Mouse (Mus musculus) lung, postnatal 36 days (tissue): Measurements from ENCODE around the gene Trpt1.
A peak's percentile ranks its signal among the peaks of the same experiment; 100 is the strongest.

Source experiments
- DNase-seq: peaks from one replicate; pipeline ENCODE4 v3.0.0; 2022; ENCODE audit warnings: mixed read lengths

Gene Trpt1

DNA sequence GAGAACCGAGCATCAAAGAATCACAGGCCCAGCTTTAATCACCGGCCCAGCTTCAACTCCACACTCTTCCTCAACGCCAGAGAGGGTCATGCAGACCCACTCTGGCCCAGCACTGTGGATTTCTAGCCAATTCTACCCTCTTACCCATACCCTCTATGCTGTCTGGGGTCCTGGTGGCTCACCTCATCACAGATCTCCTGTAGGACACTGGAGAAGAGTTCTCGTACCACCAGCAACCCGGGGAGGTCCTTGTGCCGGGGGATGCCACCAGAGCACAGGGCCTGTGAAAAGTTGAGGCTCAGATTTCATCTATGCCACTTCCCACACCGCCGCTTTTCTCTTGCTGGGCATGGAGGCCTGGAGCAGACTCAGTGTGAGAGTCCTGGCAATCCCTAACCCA, 1.4 kb upstream of the Trpt1 start:
- no peak for DNase-seq

DNA sequence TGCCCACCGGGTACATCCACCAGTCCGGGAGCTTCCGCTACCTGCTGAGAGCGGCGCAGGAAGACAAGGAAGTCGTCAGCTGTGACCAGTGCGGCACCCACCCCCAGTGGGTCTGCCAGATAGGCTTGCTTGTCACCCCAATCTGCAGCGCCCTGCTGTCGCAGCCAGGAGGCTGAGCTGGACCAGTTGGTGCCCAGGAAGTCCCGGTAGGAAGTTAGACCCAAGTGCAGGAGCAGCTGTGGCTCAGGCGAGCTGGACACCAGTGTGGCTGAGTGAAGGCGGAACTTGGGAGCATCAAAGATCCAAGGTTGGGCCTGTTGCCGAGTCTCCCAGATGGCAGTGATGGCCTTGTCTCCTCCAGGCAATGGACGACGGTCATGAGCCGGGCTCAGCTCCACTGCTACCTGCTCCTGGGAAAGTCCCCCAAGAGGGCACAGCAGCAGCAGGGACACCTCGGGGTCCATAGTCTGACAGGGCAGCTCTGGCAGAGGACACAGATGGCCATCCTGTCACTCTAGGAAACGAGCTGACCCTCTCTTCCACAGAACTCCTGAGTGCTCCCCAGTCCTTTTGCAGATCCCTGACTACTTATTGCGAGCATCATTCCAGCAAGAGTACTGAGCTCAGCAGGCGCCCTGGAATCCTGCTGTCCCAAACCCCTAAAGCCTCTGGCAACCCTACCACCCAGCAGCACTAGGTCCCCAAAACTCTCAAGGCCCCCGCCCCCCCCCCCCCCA, 508 bp upstream of the Trpt1 start:
- DNase-seq: no peak

DNA sequence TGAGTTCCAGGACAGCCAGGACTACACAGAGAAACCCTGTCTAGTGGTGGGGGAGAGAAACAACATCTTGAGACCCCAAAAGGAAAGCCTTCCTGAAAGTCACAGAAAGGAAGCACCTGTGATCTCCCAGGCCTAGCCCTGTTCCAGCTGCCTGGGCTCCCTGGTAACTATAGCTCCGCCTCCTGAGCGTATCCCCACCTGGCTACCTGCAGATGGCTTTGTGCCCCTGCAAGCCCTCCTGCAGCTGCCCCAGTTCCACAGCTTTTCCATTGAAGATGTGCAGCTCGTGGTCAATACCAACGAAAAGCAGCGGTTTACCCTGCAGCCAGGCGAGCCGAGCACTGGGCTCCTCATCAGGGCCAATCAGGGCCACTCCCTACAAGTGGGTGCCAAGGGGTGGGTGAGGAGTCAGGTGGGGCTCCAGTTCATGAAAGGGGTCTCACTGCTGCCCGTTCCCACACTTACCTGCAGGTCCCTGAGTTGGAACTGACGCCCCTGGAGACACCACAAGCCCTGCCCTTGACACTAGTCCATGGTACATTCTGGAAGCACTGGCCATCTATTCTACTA, 1.9 kb downstream of the Trpt1 start:
- no peak for DNase-seq

DNA sequence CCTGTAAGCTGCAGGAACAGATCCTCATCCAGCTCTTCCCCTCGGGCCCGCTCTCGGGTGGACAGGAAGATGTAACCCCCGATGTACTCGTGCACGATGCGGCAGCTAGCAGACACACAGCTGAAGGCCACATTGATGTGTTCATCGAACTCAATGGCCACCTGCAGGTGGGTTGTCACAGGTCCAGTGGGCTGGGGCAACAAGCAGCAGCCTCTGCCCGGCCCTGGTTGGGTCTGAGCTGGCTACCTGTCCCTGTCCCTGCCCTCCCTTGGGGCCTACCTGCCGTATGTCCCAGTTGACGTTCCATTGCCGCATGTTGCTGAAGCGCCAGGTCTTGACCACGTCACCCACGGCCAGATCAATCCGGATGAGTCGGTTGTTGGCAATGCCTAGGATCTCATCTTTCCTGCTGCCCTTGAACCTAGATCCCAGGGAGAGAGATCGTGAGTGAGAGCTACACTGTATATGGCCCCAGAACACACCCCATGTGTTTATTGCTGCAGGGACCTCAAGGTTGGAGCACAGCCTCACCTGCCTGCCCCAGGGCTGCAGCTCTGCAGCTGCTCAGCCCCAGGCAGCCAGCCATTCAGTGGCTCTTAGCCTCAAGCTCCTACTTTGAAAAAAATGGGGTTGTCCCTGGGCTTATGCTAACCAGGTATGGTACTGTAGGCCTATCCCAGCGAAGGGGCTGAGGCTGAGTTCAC, 3.6 kb downstream of the Trpt1 start:
- DNase-seq: no peak

DNA sequence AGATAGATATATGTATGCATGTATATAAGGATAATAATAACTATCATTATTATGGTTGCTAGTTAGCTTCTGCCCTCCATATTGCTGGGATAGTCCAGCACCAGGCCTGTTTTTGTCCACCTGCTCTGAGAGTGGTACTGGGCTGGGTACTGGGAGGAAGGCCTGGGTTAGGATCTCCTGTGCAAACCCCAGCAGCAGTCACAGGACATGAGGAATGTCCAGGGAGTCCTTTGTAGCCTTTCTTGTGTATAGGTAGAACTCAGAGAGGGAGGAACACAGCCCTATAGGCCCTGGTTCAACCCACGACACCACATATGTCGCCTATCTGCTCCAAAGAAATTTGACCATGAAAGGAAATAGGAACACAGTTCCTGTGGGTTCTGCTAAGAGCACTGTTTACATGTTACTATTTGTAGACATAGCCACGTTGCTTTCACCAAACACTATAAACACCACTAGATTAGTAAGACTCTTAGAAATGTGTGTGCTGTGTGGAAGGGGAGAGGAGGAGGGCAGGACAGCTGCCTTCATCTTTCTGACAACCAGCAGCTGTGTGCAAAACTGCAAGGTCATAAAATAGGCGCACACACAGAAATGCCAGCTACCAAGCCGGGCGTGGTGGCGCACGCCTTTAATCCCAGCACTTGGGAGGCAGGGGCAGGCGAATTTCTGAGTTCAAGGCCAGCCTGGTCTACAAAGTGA, 11.1 kb downstream of the Trpt1 start:
- DNase-seq: no peak

DNA sequence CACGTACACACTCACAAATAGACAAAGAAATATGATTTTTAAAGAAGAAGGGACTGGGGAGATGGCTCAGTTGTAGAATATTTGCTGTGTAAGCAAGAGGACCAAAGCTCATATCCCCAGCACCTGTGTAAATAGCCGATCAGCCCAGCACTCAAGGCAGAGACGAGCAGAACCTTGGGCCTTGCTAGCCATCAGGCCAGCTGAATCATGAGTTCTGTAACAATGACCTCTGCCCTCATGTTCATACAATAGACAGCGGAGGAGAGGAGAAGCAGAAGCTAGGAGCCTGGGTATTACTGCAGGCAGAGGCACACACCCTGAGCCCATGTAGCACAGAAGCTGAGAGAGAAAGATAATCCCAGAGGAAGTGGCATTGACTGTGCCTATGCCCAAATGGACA, 16.5 kb downstream of the Trpt1 start:
- DNase-seq: no peak

DNA sequence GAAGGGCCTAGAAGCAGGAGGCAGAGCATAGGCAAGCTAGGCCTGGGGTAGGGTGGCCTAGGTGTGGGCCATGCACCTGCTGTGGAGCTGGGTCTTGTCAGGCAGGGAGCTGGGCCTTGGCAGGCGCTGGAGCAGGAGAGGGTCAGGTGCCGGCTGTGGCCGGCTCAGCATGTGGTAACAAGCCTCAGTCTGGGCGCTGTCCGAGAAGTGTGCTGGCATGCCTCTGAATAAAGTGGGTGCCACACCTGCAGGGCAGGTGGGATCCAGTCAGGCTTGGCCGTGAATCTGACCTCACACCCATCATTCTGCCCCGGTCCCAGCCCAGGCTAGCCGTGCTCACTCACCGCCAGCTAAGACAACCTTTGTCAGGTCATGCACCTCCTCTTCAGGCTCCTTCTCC, 18.1 kb downstream of the Trpt1 start:
- no peak for DNase-seq

DNA sequence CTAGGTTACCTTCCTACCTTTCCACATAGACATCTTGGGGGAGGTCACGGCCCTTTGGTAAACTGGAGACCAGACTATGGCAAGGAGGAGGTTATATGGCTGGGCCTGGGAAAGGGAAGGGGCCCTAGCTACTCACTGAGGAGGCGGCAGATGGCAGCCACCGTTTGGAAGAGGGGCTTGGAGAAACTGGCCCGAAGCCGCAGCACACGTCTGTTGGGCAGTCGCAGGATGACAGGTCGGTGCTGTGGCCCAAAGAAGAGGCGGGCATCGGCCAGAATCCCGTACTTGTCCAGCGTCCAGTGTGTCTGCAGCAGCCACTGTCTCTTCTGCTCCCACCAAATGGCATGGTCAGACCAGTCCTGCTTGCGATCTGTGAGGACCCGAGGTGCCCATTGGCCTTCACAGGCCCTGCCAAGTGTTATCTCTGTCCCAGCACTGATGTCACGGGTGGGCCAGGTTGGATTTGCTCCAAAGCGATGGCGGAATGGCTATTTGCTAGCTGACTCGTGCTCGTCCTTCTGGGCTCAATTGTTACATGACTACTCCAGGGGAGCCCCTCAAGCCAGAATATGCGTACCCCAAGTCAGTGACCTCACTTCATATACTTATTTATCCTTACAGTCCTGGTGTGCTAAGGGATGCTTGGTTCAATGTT, 18.7 kb downstream of the Trpt1 start:
- DNase-seq: no peak

DNA sequence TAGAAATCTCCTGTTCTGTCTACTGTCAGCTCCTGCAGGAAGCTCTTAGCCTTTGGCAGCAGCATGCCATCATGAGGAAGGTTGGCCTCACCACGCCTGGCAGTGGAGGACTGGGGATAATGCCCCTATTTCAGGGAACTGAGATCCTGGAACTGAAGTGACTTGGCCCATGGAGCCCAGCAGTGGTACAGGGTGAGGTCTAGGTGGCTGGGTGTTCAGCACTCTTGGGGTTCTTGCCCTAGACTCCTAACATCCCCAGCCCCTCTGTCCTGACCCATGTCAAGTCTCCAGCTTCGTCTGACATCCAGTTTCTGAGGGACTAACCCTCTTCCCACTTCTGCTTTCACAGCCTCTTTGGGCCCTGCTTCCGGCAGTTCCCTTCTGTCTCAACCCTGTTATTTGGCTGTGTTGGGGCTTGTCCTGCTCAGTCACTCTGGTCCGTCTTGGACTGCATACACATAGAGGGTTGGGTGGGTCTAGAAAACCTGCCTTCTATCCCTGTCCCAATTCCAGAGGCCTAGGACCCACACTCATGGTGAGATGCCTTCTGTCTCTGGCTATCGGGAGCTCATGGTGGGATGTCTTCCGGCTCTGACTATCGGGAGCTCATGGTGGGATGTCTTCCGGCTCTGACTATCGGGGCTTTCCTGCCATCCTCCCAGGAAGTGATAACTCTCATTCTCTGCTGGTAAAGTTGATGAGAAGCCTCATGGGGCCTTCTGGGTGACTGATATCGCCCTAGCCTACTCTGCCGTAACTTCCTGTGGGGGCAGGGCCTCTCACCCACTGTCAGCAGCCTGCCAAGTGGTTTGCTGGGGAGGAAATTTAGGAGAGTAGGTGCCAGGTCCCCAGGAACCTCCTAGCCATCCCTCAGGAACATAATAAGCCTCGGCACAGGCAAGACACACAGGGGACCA, 21.9 kb downstream of the Trpt1 start:
- DNase-seq: peak; percentile 45

DNA sequence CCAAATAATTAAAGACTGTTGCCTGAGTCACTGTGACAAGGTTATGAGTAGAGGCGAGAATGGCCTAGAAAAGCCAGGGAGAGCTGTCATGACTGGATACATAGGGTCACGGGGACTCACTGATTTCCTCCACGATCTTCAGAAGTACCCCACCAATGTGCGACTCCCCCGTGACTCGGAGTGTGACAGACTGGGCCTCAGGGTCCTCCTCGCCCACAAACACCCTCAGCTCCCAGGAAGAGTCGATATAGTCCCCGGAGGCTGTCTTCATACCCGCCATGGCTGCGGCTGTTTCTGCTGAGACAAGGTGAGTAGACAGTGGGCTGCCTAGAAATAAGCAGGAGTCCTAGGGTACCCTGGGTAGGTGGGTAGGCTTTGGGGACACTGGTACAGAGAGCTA, 22.6 kb downstream of the Trpt1 start:
- DNase-seq: no peak

DNA sequence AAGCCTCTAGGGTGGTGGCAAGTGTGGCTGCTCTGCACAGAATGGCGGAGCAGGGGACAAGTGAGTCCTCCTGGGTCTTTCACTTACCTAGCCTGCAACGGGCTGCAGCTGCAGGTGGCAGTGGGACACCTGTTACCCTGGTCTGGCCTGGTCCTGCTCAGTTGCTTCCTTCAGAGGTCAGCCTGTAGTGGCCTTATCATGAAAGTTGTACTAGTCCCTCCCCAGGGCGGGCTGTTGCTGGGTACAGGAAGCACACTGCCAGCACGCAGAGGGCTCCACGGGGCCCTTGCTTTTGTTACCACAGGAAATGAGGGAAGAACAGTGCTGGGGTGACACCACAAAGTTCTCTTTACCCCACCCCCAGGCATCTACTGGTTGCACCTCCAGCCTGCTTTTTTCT, 23.3 kb downstream of the Trpt1 start, which contains the start of gene Fermt3:
Gene Fermt3 (minus strand): TSS at position 279 of the 400 bp plus-strand sequence.
- DNase-seq: peak; percentile 86

DNA sequence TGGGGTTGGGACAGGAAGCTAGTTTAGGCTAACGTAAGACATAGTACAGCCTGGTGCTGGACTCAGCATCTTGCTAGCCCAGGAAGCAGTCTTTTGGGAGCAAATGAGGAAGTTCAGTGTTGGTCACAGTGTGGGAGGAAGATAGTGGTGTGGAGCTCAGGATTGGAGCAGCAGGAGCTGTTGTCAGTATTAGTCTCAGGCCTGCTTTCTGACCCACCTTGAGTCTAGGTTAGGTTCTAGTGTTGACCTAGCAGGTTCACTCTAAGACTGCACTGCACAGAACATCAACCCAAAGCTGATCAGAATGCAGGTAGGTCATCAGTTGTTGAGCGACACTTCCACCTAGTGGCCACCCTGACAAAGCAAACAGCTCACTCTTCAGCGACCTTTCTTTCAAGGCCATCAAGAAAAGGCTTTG, 24.3 kb downstream of the Trpt1 start:
- peak; percentile 80 for DNase-seq

DNA sequence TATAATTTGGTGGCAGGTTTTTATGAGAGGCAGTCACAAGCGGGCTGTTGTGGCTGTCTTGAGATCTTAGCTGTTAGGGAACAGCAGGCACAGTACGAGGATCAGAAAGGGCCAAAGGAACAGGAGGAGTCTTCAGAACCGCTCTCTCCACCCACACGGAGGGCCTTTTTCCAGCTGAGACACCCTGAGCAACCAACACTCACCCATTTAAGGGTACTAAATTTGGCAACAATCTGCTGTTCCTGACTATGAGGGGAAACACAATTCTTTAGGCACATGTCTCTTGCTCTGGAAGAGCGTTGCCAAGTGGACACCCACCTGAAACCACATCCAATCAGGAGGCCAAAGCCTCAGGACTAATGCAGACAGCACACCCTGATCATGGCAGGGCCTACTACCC, 33.6 kb downstream of the Trpt1 start:
- no peak for DNase-seq

DNA sequence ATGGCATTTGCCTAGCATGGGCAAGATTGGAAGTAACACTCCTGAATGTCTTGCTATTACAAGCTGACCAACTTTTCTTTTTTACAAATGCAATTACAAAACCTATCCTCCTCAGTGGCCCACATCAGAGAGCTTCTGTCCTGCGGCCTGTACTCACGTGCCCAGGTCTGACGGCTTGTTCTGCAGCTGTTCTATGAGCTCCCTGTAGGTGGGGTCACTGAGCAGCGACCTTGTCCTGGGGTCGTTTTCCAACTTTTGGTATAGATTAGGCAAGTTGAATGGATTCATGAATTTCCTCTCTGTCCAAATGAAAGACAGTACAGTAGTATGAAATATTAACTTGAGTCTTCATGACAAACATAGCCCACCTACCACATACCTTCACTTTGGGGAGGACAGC, 38.1 kb downstream of the Trpt1 start:
- no peak for DNase-seq

DNA sequence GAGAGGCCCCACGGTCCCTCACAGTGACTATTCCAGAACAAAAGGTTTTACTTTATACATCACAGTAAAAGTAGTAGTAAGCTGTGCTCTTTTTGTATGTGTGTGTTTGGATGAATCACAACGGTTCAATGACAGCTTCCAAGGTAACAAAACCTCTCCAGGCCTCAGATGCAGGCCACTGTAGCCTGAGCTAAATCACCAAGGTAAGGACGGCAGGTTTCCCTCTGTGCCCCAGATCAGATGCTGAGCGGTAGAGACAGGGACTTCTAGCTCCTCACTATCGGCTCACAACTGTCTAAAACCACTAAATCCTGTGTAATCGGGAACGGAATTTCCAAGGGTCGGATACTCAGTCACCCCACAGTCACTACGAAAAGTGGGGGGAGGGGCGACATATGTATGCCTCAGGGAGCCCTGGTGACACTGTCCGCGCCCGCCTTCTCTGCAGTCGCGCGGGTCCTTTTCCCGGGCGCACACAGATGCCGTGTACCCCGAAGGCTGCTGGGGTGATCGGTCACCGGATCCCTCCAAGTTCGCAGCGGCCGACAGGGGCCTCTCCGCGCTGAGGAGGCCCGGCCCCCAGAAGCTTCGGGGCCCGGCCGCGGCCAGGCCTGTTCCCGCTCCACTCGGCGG, 43.3 kb downstream of the Trpt1 start:
- DNase-seq: peak; percentile 61

DNA sequence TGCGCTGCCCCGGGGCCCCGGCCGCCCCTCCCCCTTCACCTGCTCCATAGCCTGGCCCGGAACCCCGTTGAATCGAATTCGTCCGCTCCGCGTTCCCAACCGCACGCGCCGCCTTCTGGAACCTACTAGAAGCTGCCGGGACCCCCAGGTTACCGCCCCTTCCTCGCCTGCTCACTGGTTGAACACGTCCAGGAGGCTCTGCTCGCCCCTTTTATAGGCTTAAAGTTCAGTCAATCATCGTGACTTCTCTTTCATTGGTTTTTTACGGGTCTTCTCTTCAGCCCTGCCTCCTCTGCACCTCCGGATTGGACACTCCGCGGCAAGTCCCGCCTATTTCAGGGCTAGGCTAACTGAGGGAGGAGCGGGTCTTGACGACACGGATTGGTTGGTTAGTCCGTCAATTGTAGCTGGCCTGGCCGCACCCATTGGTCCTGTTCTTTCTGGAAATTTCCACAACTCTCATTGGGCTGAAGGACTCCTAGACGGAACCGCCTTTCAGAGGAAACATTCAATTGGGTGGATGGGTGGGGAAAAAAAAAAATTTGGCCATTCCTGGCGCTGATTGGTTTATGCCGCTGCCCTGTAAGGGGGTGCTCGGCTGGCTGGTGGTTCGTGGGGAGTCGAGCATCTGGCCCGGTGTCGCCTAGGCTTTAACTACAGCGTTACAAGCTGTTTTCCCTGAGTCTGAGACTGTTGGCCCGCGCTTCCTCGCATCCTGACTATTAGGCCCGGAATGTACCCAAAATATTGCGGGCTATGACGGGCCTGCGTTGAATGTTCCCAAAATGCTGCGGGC, 44.1 kb downstream of the Trpt1 start, which contains the start of gene Stip1:
Gene Stip1 (minus strand): TSS at position 127 of the 796 bp plus-strand sequence.
- peak; percentile 100 for DNase-seq

DNA sequence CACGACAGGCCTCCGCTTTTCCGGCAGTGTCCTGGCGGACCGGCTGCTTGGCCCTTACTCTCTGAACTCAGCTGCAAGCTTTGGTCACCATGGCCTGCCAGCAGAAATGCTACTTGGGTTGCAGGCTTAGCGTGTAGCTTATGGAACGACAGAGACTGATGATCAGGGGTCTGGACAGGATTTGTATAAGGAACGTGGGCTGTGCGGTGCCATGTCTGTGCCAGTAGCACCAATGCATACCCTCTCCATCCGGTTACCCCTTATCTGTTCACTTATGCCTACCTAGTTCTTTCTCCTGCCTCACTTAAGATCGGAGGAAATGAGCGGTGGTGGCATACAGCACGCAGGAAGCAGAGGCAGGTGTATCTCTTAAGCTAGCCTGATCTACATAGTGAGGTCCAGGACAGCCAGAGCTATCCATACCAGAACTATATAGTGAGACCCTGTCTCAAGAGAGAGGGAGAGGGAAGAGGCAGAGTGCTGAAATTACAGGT, 44.8 kb downstream of the Trpt1 start:
- DNase-seq: no peak

DNA sequence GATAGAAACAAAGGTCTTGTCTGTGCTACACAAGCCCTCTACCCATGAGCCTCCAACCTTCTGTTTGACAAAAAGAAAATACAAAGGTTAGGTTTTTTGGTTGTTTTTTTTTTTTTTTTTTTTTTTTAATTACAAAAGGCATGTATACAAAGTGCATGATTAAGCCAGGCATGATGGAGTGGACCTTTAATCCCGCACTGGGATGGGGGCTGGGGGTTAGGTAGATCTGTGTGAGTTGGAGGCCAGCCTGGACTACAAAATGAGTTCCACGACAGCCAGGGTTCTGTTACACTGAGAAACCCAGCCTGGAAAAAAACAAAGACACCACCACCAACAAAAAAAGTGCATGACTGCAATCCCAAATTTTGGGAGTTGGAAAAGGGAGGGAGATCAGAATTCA, 45.2 kb downstream of the Trpt1 start:
- no peak for DNase-seq

DNA sequence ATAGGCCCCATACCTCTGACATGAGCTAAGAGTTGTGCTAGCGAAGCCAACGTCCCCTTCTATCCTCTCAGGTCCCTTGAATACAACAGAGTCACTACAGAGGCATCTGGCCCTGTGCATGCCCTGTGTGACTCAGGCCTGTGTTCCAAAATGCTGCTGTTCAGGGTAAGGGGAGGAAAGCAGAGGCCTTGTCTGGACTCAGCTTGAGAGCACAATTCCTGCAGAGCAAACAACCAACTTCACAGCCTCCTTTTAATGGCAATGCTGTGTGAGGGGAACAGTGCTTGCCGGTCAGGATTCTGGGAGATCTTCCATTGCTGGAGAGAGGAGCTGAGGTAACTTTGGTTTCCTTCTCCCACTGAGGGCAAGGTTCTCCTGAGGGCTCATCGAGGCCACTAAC, 48.3 kb downstream of the Trpt1 start:
- DNase-seq: no peak

DNA sequence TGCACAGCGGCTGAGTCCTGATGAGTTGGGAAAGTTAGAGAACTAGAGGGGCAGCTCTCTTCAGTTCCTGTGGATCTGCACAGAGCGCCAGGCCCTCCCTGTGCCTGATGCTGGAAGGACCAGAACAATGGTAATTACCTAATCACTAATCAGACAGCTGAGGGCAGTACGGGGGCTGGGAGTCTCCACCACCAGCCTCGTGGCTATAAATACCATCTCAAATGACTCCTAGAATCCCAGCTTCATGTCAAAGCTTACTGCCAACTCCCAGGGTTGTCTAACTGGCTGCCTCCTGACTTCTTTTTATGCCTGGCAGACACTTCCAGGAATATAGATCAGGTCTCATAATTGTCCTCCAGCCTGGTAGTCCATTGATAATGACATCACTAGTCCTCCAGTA, 48.8 kb downstream of the Trpt1 start:
- DNase-seq: no peak
